Mouse (Mus musculus): ENCODE data around the gene Crxos.

Gene Crxos

GRCm38 (mm10) chr7:15921796-15922195, 39.4 kb downstream of the Crxos start:
- peak; percentile 22 to 68 for DNase-seq (ENCODE audit: low spot score in 2 of 2)

- DNase-seq (ENCODE audit: low spot score in 2 of 2): peak; percentile 87 to 93
Observed at GRCm38 (mm10) chr7:15922220-15922773, 39.9 kb downstream of the Crxos start, which contains the start of gene Selenow. Gene Selenow, minus strand, starts transcription at chr7:15922402.

GRCm38 (mm10) chr7:15929910-15930309, 47.5 kb downstream of the Crxos start:
- peak; percentile 56 to 86 for DNase-seq (ENCODE audit: low spot score in 2 of 2)

GRCm38 (mm10) chr7:15930543-15930942, 48.1 kb downstream of the Crxos start:
- DNase-seq (ENCODE audit: low spot score in 2 of 2): no peak

- no peak for DNase-seq (ENCODE audit: low spot score in 2 of 2)
Observed at GRCm38 (mm10) chr7:15931635-15932034, 49.2 kb downstream of the Crxos start.

GRCm38 (mm10) chr7:15933437-15934359, 51.3 kb downstream of the Crxos start:
- DNase-seq (ENCODE audit: low spot score in 2 of 2): no peak

- DNase-seq (ENCODE audit: low spot score in 2 of 2): no peak
Observed at GRCm38 (mm10) chr7:15937491-15937890, 55.1 kb downstream of the Crxos start.

- DNase-seq (ENCODE audit: low spot score in 2 of 2): no peak
Observed at GRCm38 (mm10) chr7:15938621-15939020, 56.2 kb downstream of the Crxos start.

- no peak for DNase-seq (ENCODE audit: low spot score in 2 of 2)
Observed at GRCm38 (mm10) chr7:15944311-15944710, 61.9 kb downstream of the Crxos start.

- DNase-seq (ENCODE audit: low spot score in 2 of 2): no peak
Observed at GRCm38 (mm10) chr7:15945211-15945610, 62.8 kb downstream of the Crxos start.

GRCm38 (mm10) chr7:15945721-15946536, 63.5 kb downstream of the Crxos start, which contains the start of gene Nop53:
Gene Nop53, minus strand, starts transcription at chr7:15946074.
- DNase-seq (ENCODE audit: low spot score in 2 of 2): peak; percentile 86 to 94

- no peak for DNase-seq (ENCODE audit: low spot score in 2 of 2)
Observed at GRCm38 (mm10) chr7:15947653-15948260, 65.3 kb downstream of the Crxos start.

GRCm38 (mm10) chr7:15948381-15948941, 66.0 kb downstream of the Crxos start:
- DNase-seq (ENCODE audit: low spot score in 2 of 2): peak; percentile 84 to 94

- no peak for DNase-seq (ENCODE audit: low spot score in 2 of 2)
Observed at GRCm38 (mm10) chr7:15949216-15949790, 66.9 kb downstream of the Crxos start.

- DNase-seq (ENCODE audit: low spot score in 2 of 2): no peak
Observed at GRCm38 (mm10) chr7:15950008-15950407, 67.6 kb downstream of the Crxos start.

- peak in 1 of 2 experiments; percentile 51 for DNase-seq (ENCODE audit: low spot score in 2 of 2)
Observed at GRCm38 (mm10) chr7:15952416-15952815, 70.0 kb downstream of the Crxos start.

Measured in spleen, postnatal 4 days (tissue).